Mouse (Mus musculus) MEL (cell line): ENCODE measurements at regions not wholly inside any gene's neighbourhood (a gene's known extent, or its start where the extent isn't known, plus 50 kb on each side); places are given as distances from the start of the nearest gene placed in this dataset.

Experiments used
- DNase-seq: peaks from one replicate; pipeline ENCODE4 v3.0.0; 2011; ENCODE audit warnings: low read depth, low spot score
- H3K27ac ChIP-seq: 2 replicates; pipeline ENCODE4 v1.5.1; 2012; ENCODE audit warnings: low read depth, mild to moderate bottlenecking, control low read depth, low read length, moderate library complexity; ENCODE audit not compliant: control insufficient read depth
- H3K27me3 ChIP-seq, 2 experiments: fragments of 150-350 bp in 1 of 2; sonication (generic) in 1 of 2; 2 replicates each; pipeline ENCODE4 v1.6.1; 2012; ENCODE audit warnings: low read length in 2 of 2, mild to moderate bottlenecking in 2 of 2, improper control_type of control experiment in 1 of 2, moderate library complexity in 1 of 2; ENCODE audit not compliant: insufficient read depth in 2 of 2, control insufficient read depth in 1 of 2
- H3K36me3 ChIP-seq, 2 experiments: 2 replicates each; pipeline ENCODE4 v1.6.1; 2012 to 2014; ENCODE audit warnings: low read length in 2 of 2, improper control_type of control experiment in 1 of 2, inconsistent platforms in 1 of 2, mild to moderate bottlenecking in 1 of 2; ENCODE audit not compliant: insufficient read depth in 2 of 2, control insufficient read depth in 1 of 2
- H3K4me1 ChIP-seq, 2 experiments: fragments of 150-350 bp in 1 of 2; sonication (generic) in 1 of 2; 2 replicates each; pipeline ENCODE4 v1.6.1; 2012; ENCODE audit warnings: low read length in 2 of 2, improper control_type of control experiment in 1 of 2, mild to moderate bottlenecking in 1 of 2; ENCODE audit not compliant: insufficient read depth in 2 of 2, control insufficient read depth in 1 of 2
- H3K4me3 ChIP-seq, 2 experiments: fragments of 150-350 bp in 1 of 2; sonication (generic) in 1 of 2; 2 replicates each; pipeline ENCODE4 v1.5.1; 2012; ENCODE audit warnings: low read depth in 2 of 2, low read length in 2 of 2, mild to moderate bottlenecking in 2 of 2, moderate library complexity in 2 of 2, control low read depth in 1 of 2, improper control_type of control experiment in 1 of 2; ENCODE audit not compliant: control insufficient read depth in 1 of 2, insufficient read depth in 1 of 2
- H3K79me2 ChIP-seq: 2 replicates; pipeline ENCODE4 v1.6.1; 2012; ENCODE audit warnings: mild to moderate bottlenecking, low read length, moderate library complexity; ENCODE audit not compliant: control insufficient read depth, poor library complexity, insufficient read depth
- H3K9ac ChIP-seq: 2 replicates; pipeline ENCODE4 v1.6.1; 2012; ENCODE audit warnings: low read depth, mild to moderate bottlenecking, control low read depth, low read length, moderate library complexity; ENCODE audit not compliant: control insufficient read depth, poor library complexity, severe bottlenecking
- H3K9me3 ChIP-seq: fragments of 150-350 bp; sonication (generic); replicated peaks from 2 replicates; pipeline ENCODE4 v1.6.1; 2012; ENCODE audit warnings: mild to moderate bottlenecking, low read length, improper control_type of control experiment, moderate library complexity; ENCODE audit not compliant: insufficient read depth
- BHLHE40 ChIP-seq: IDR thresholded peaks from 2 replicates; pipeline ENCODE4 v1.6.1; 2012; ENCODE audit warnings: low read depth, mild to moderate bottlenecking, inconsistent platforms, low read length, improper control_type of control experiment, borderline replicate concordance
- CHD1 ChIP-seq: IDR thresholded peaks from 2 replicates; pipeline ENCODE4 v1.6.1; 2012; ENCODE audit warnings: low read depth, mild to moderate bottlenecking, inconsistent platforms, low read length, improper control_type of control experiment
- CHD2 ChIP-seq: IDR thresholded peaks from 2 replicates; pipeline ENCODE4 v1.6.1; 2011; ENCODE audit warnings: low read length, improper control_type of control experiment
- CTCF ChIP-seq, 3 experiments: IDR thresholded peaks in 2 of 3; conservative IDR thresholded peaks in 1 of 3; 2 replicates each; pipeline ENCODE4 v1.5.1; 2011 to 2012; ENCODE audit warnings: low read length in 3 of 3, low read depth in 2 of 3, mild to moderate bottlenecking in 2 of 3, improper control_type of control experiment in 1 of 3, inconsistent platforms in 1 of 3, mixed read lengths in 1 of 3, moderate library complexity in 1 of 3; ENCODE audit not compliant: control insufficient read depth in 1 of 3, insufficient read depth in 1 of 3, poor library complexity in 1 of 3, severe bottlenecking in 1 of 3
- E2F4 ChIP-seq: IDR thresholded peaks from 2 replicates; pipeline ENCODE4 v1.6.1; 2011; ENCODE audit warnings: low read depth, low read length, improper control_type of control experiment, borderline replicate concordance
- ELF1 ChIP-seq: IDR thresholded peaks from 2 replicates; pipeline ENCODE4 v1.6.1; 2014; ENCODE audit warnings: low read depth, mild to moderate bottlenecking, inconsistent platforms, low read length, improper control_type of control experiment, moderate library complexity
- GABPA ChIP-seq: IDR thresholded peaks from 2 replicates; pipeline ENCODE4 v1.6.1; 2012; ENCODE audit warnings: low read depth, mild to moderate bottlenecking, inconsistent platforms, low read length, improper control_type of control experiment, moderate library complexity
- MAFK ChIP-seq: IDR thresholded peaks from 2 replicates; pipeline ENCODE4 v1.6.1; 2011; ENCODE audit warnings: low read depth, mild to moderate bottlenecking, low read length, improper control_type of control experiment, borderline replicate concordance
- MAX ChIP-seq: IDR thresholded peaks from 2 replicates; pipeline ENCODE4 v1.6.1; 2011; ENCODE audit warnings: low read length, improper control_type of control experiment
- MAZ ChIP-seq: IDR thresholded peaks from 2 replicates; pipeline ENCODE4 v1.6.1; 2012; ENCODE audit warnings: low read depth, mild to moderate bottlenecking, inconsistent platforms, low read length, improper control_type of control experiment
- NRF1 ChIP-seq: IDR thresholded peaks from 2 replicates; pipeline ENCODE4 v1.6.1; 2014; ENCODE audit warnings: low read depth, mild to moderate bottlenecking, inconsistent platforms, low read length, improper control_type of control experiment, moderate library complexity; ENCODE audit not compliant: poor library complexity, insufficient read depth, severe bottlenecking
- POLR2A ChIP-seq, 2 experiments: IDR thresholded peaks; 2 replicates each; pipeline ENCODE4 v1.6.1; 2011 to 2012; ENCODE audit warnings: low read length in 2 of 2, mild to moderate bottlenecking in 2 of 2, control low read depth in 1 of 2, improper control_type of control experiment in 1 of 2, low read depth in 1 of 2, moderate library complexity in 1 of 2; ENCODE audit not compliant: control insufficient read depth in 1 of 2, insufficient read depth in 1 of 2, poor library complexity in 1 of 2
- POLR2AphosphoS2 ChIP-seq: IDR thresholded peaks from 2 replicates; pipeline ENCODE4 v1.6.1; 2011; ENCODE audit warnings: low read length, improper control_type of control experiment
- RAD21 ChIP-seq: IDR thresholded peaks from 2 replicates; pipeline ENCODE4 v1.6.1; 2011; ENCODE audit warnings: mild to moderate bottlenecking, low read depth, low read length, improper control_type of control experiment
- RCOR1 ChIP-seq: IDR thresholded peaks from 2 replicates; pipeline ENCODE4 v1.6.1; 2012; ENCODE audit warnings: low read depth, mild to moderate bottlenecking, inconsistent platforms, low read length, improper control_type of control experiment
- SIN3A ChIP-seq: IDR thresholded peaks from 2 replicates; pipeline ENCODE4 v1.6.1; 2012; ENCODE audit warnings: low read length, improper control_type of control experiment, inconsistent platforms
- TBP ChIP-seq: IDR thresholded peaks from 2 replicates; pipeline ENCODE4 v1.8.0; 2011; ENCODE audit warnings: low read depth, low read length, improper control_type of control experiment
- TCF12 ChIP-seq: IDR thresholded peaks from 2 replicates; pipeline ENCODE4 v1.6.1; 2014; ENCODE audit warnings: low read depth, mild to moderate bottlenecking, inconsistent platforms, low read length, improper control_type of control experiment, moderate library complexity
- USF1 ChIP-seq: IDR thresholded peaks from 2 replicates; pipeline ENCODE4 v1.6.1; 2014; ENCODE audit warnings: low read depth, mild to moderate bottlenecking, inconsistent platforms, low read length, improper control_type of control experiment, moderate library complexity
- USF2 ChIP-seq, 2 experiments: IDR thresholded peaks; 2 replicates each; pipeline ENCODE4 v1.6.1; 2011 to 2012; ENCODE audit warnings: improper control_type of control experiment in 2 of 2, low read length in 2 of 2, borderline replicate concordance in 1 of 2, inconsistent platforms in 1 of 2, low read depth in 1 of 2, mild to moderate bottlenecking in 1 of 2; ENCODE audit not compliant: insufficient read depth in 1 of 2
- ZC3H11A ChIP-seq: IDR thresholded peaks from 2 replicates; pipeline ENCODE4 v1.6.1; 2012; ENCODE audit warnings: low read depth, mild to moderate bottlenecking, inconsistent platforms, low read length, improper control_type of control experiment
- ZMIZ1 ChIP-seq: IDR thresholded peaks from 2 replicates; pipeline ENCODE4 v1.6.1; 2012; ENCODE audit warnings: low read depth, mild to moderate bottlenecking, inconsistent platforms, low read length, improper control_type of control experiment, moderate library complexity

- no peaks in the 10 kb centered on the region for H3K27me3 ChIP-seq
- TF ChIP-seq RAD21 (no peak), SIN3A (no peak), NRF1 (no peak), USF1 (no peak), POLR2A (IDR thresholded peaks at IDR 0.05; ENCODE audit: control insufficient read depth in 1 of 2, insufficient read depth in 1 of 2, low read depth in 1 of 2, low read length in 2 of 2, poor library complexity in 1 of 2) (no peak), CHD1 (no peak), ZMIZ1 (no peak), USF2 (IDR thresholded peaks at IDR 0.05; ENCODE audit: borderline replicate concordance in 1 of 2, insufficient read depth in 1 of 2, low read depth in 1 of 2, low read length in 2 of 2) (no peak), MAZ (no peak), CHD2 (no peak), ZC3H11A (no peak), TBP (no peak), MAFK (no peak), RCOR1 (no peak), BHLHE40 (no peak), TCF12 (no peak), CTCF (IDR thresholded peaks at IDR 0.05 in 2 of 3, conservative IDR thresholded peaks at IDR 0.05 in 1 of 3; ENCODE audit: control insufficient read depth in 1 of 3, insufficient read depth in 1 of 3, low read depth in 2 of 3, low read length in 3 of 3, poor library complexity in 1 of 3, severe bottlenecking in 1 of 3) (no peak), ELF1 (no peak), POLR2AphosphoS2 (no peak), GABPA (no peak)
Observed at GRCm38 (mm10) chr17:61311189-61311588, 1569.9 kb downstream of the Efna5 start.

GRCm38 (mm10) chr17:61303611-61304010 lies 1577.5 kb downstream of the Efna5 start:
- no peak overlapping the region for H3K4me3 ChIP-seq

More at GRCm38 (mm10) chr17:61311189-61311588, 1569.9 kb downstream of the Efna5 start:
- no peaks in the 10 kb centered on the region for H3K9me3 ChIP-seq
- no peak overlapping the region for H3K4me3 ChIP-seq
- H3K36me3 ChIP-seq, result no peaks in the 10 kb centered on the region
- no peaks in the 10 kb centered on the region for H3K79me2 ChIP-seq
- H3K9ac ChIP-seq, result no peak overlapping the region
- no peak for DNase-seq
- H3K27ac ChIP-seq, result no peak overlapping the region
- H3K4me1 ChIP-seq, result no peaks in the 10 kb centered on the region

More at GRCm38 (mm10) chr17:61303611-61304010, 1577.5 kb downstream of the Efna5 start:
- H3K9ac ChIP-seq, result no peak overlapping the region
- no peaks in the 10 kb centered on the region for H3K79me2 ChIP-seq
- H3K9me3 ChIP-seq, result no peaks in the 10 kb centered on the region
- TF ChIP-seq MAX, result no peak
- TF ChIP-seq E2F4, result no peak
- no peak for TF ChIP-seq ZC3H11A
- DNase-seq, result no peak
- no peaks in the 10 kb centered on the region for H3K4me1 ChIP-seq
- H3K27me3 ChIP-seq, result no peaks in the 10 kb centered on the region
- H3K36me3 ChIP-seq, result no peaks in the 10 kb centered on the region; a peak in 1 of 4 replicates
- H3K27ac ChIP-seq, result no peak overlapping the region
